In genomic region chr2:59170208-59170589, GRCm38 (mm10) we compare ENCODE assay signal across 17 mouse cellular contexts. TPM values are rescaled to one million over a fixed set of nuclear protein-coding genes. Genes with fewer than 3 reads are reported as not detected.
DNase-seq lines count a peak whose midpoint lies in the region; ATAC-seq and TF ChIP-seq lines count a peak whose summit lies in the region.
"Had no signal": no experiment of that assay in that cellular context is flagged by ENCODE, and none has a peak within 500 bp of the region (broad histone marks: within the 10 kb centered on the region; RNA-seq: fewer than 3 reads in every experiment).

No protein-coding gene starts in this region.

- no peak for DNase-seq in kidney, adult 11 months
- DNase-seq in lung, embryonic 14.5 days = peak; percentile 64
- DNase-seq in lung, postnatal 14 days = no peak
- peak; percentile 71 for DNase-seq in lung, postnatal 25 days (ENCODE audit: low spot score)
- DNase-seq in forebrain, embryonic 11.5 days (ENCODE audit: low spot score) = no peak
- DNase-seq: adrenal gland, adult 8-10 months; cerebellum, adult 9-11 months; gastrocnemius, postnatal 14 days; heart, adult 2 months; heart, postnatal 4 days had no signal

- no peak overlapping the region for H3K4me2 ChIP-seq in kidney, embryonic 15.5 days
- peak overlapping the region; percentile 31; the same call in 1 of the 2 replicates for H3K4me2 ChIP-seq in lung, embryonic 14.5 days
- no peak overlapping the region for H3K4me2 ChIP-seq in forebrain, embryonic 11.5 days (ENCODE audit: low read depth, low read length, severe bottlenecking)
- H3K4me2 ChIP-seq: embryonic facial prominence, embryonic 12.5 days; forebrain, embryonic 15.5 days; hindbrain, embryonic 15.5 days; midbrain, embryonic 13.5 days; neural tube, embryonic 13.5 days had no signal

- H3K9ac ChIP-seq in kidney, embryonic 15.5 days = no peak overlapping the region
- no peak overlapping the region for H3K9ac ChIP-seq in lung, embryonic 14.5 days
- no peak overlapping the region for H3K9ac ChIP-seq in forebrain, embryonic 11.5 days (ENCODE audit: low read length)
- H3K9ac ChIP-seq: embryonic facial prominence, embryonic 12.5 days; forebrain, embryonic 15.5 days; hindbrain, embryonic 15.5 days; midbrain, embryonic 13.5 days; neural tube, embryonic 13.5 days had no signal

- WGBS in kidney, embryonic 15.5 days = 48% methylated on average over 3 of the region's 3 CpGs
- WGBS in lung, embryonic 14.5 days = 34% methylated on average over 3 of the region's 3 CpGs
- 86% methylated on average over 3 of the region's 3 CpGs for WGBS in forebrain, embryonic 11.5 days

- no peaks in the 10 kb centered on the region for H3K36me3 ChIP-seq in kidney, embryonic 15.5 days
- no peaks in the 10 kb centered on the region for H3K36me3 ChIP-seq in lung, embryonic 14.5 days (ENCODE audit: insufficient read depth)
- H3K36me3 ChIP-seq in forebrain, embryonic 11.5 days (ENCODE audit: control insufficient read depth, insufficient read depth, low read length) = no peaks in the 10 kb centered on the region
- H3K36me3 ChIP-seq: embryonic facial prominence, embryonic 12.5 days; forebrain, embryonic 15.5 days; hindbrain, embryonic 15.5 days; midbrain, embryonic 13.5 days; neural tube, embryonic 13.5 days had no signal

- H3K27ac ChIP-seq in kidney, embryonic 15.5 days = peak overlapping the region; percentile 83
- no peak overlapping the region for H3K27ac ChIP-seq in lung, embryonic 14.5 days (ENCODE audit: low read depth)
- H3K27ac ChIP-seq in forebrain, embryonic 11.5 days (ENCODE audit: low read depth, low read length) = no peak overlapping the region
- H3K27ac ChIP-seq: embryonic facial prominence, embryonic 12.5 days; forebrain, embryonic 15.5 days; heart, adult 2 months; hindbrain, embryonic 15.5 days; midbrain, embryonic 13.5 days; neural tube, embryonic 13.5 days had no signal

- H3K9me3 ChIP-seq in kidney, embryonic 15.5 days (replicated peaks) = no peaks in the 10 kb centered on the region
- H3K9me3 ChIP-seq in lung, embryonic 14.5 days (ENCODE audit: low read depth, low read length) = no peaks in the 10 kb centered on the region
- no peaks in the 10 kb centered on the region for H3K9me3 ChIP-seq in forebrain, embryonic 11.5 days (ENCODE audit: control insufficient read depth, low read length)
- H3K9me3 ChIP-seq: embryonic facial prominence, embryonic 12.5 days; forebrain, embryonic 15.5 days; hindbrain, embryonic 15.5 days; midbrain, embryonic 13.5 days; neural tube, embryonic 13.5 days had no signal

- peaks cover 28% of the 10 kb centered on the region for H3K4me1 ChIP-seq in kidney, embryonic 15.5 days
- H3K4me1 ChIP-seq in lung, embryonic 14.5 days (ENCODE audit: insufficient read depth) = peaks cover 11% of the 10 kb centered on the region
- H3K4me1 ChIP-seq in forebrain, embryonic 11.5 days (replicated peaks; ENCODE audit: control insufficient read depth, insufficient read depth, low read length) = no peaks in the 10 kb centered on the region
- H3K4me1 ChIP-seq: forebrain, embryonic 15.5 days had no signal

- TF ChIP-seq CTCF in lung, embryonic 14.5 days (IDR thresholded peaks at IDR 0.05; ENCODE audit: low read depth) = no peak

- peak; percentile 74; the same call in 1 of the 2 replicates for ATAC-seq in kidney, embryonic 15.5 days (replicated peaks; ENCODE audit: low FRiP score)
- peak; percentile 87 for ATAC-seq in lung, embryonic 14.5 days (ENCODE audit: insufficient read depth)
- no peak for ATAC-seq in forebrain, embryonic 11.5 days (replicated peaks; ENCODE audit: low FRiP score)
- no peak for ATAC-seq in megakaryocyte-erythroid progenitor cell, adult 5-6 weeks (replicated peaks; ENCODE audit: low FRiP score, low TSS enrichment, poor library complexity, severe bottlenecking)
- ATAC-seq: forebrain, embryonic 15.5 days; midbrain, embryonic 13.5 days had no signal

- no peaks in the 10 kb centered on the region for H3K27me3 ChIP-seq in kidney, embryonic 15.5 days
- H3K27me3 ChIP-seq in lung, embryonic 14.5 days (ENCODE audit: insufficient read depth, low read length) = no peaks in the 10 kb centered on the region
- no peaks in the 10 kb centered on the region for H3K27me3 ChIP-seq in forebrain, embryonic 11.5 days (ENCODE audit: control insufficient read depth, insufficient read depth, low read length)
- H3K27me3 ChIP-seq: embryonic facial prominence, embryonic 12.5 days; forebrain, embryonic 15.5 days; hindbrain, embryonic 15.5 days; midbrain, embryonic 13.5 days; neural tube, embryonic 13.5 days had no signal

- H3K4me3 ChIP-seq in kidney, embryonic 15.5 days (replicated peaks) = no peak overlapping the region
- no peak overlapping the region for H3K4me3 ChIP-seq in lung, embryonic 14.5 days (ENCODE audit: low read depth, low read length)
- no peak overlapping the region for H3K4me3 ChIP-seq in forebrain, embryonic 11.5 days (ENCODE audit: low read depth, low read length)
- H3K4me3 ChIP-seq: embryonic facial prominence, embryonic 12.5 days; forebrain, embryonic 15.5 days; heart, adult 2 months; hindbrain, embryonic 15.5 days; midbrain, embryonic 13.5 days; neural tube, embryonic 13.5 days had no signal

RNA-seq across cellular contexts. Expression of gene Pkp4, which starts 9.5 kb away (rescaled TPM):
- 21.1 and 24.7 TPM in 2 replicates for polyA plus RNA-seq in kidney, embryonic 15.5 days (2015; fragmentation: Nextera tagmentation; extraction: Ambion mirVana)
- 32.4 and 34.8 TPM in 2 replicates for polyA plus RNA-seq in lung, embryonic 14.5 days (2014; fragmentation: Nextera tagmentation; extraction: Ambion mirVana)
- polyA plus RNA-seq in forebrain, embryonic 11.5 days (2014; fragmentation: Nextera tagmentation; extraction: Ambion mirVana) = 24.5 and 26.1 TPM in 2 replicates
- 18.0 and 19.9 TPM in 2 replicates for total RNA-seq in megakaryocyte-erythroid progenitor cell, adult 5-6 weeks (2014; fragmentation: Nextera tagmentation)
- total RNA-seq in megakaryocyte-erythroid progenitor cell, adult 5-6 weeks (2017) = 10.1 and 11.0 TPM in 2 replicates

RNA-seq across cellular contexts. Expression of gene Ccdc148, which starts 9.7 kb away (rescaled TPM):
- 1.5 and 1.9 TPM in 2 replicates for polyA plus RNA-seq in kidney, embryonic 15.5 days (2015; fragmentation: Nextera tagmentation; extraction: Ambion mirVana)
- polyA plus RNA-seq in lung, embryonic 14.5 days (2014; fragmentation: Nextera tagmentation; extraction: Ambion mirVana) = 0.95 and 1.1 TPM in 2 replicates
- polyA plus RNA-seq in forebrain, embryonic 11.5 days (2014; fragmentation: Nextera tagmentation; extraction: Ambion mirVana) = 0.64 and 0.68 TPM in 2 replicates
- 0.28 and 0.42 TPM in 2 replicates for total RNA-seq in megakaryocyte-erythroid progenitor cell, adult 5-6 weeks (2014; fragmentation: Nextera tagmentation)
- not detected in 2 replicates for total RNA-seq in megakaryocyte-erythroid progenitor cell, adult 5-6 weeks (2017)

Comparison
In these comparisons a context has a peak if more than half of its experiments do, and no peak if none do; other contexts are left out.
1. DNase-seq: peak in lung, embryonic 14.5 days (single experiment) and lung, postnatal 25 days (single experiment); none in kidney, adult 11 months (single experiment), lung, postnatal 14 days (single experiment) and forebrain, embryonic 11.5 days (single experiment).
2. ATAC-seq: peak in kidney, embryonic 15.5 days (single experiment) and lung, embryonic 14.5 days (single experiment); none in forebrain, embryonic 11.5 days (single experiment) and megakaryocyte-erythroid progenitor cell, adult 5-6 weeks (single experiment).